Mouse (Mus musculus): ENCODE data around the gene Trim15. TPM values are rescaled to one million over a fixed set of nuclear protein-coding genes. Genes with fewer than 3 reads are reported as not detected.

Gene Trim15
- total and polyA plus RNA-seq, 3 experiments, result 0.07 TPM; not detected in 2

GRCm38 (mm10) chr17:36869955-36870810, 3.2 kb upstream of the Trim15 start:
- TF ChIP-seq MAX (IDR thresholded peaks at IDR 0.05; ENCODE audit: low read length) (peak; percentile 51), EP300 (IDR thresholded peaks at IDR 0.05; ENCODE audit: low read depth in 1 of 2, low read length in 2 of 2) (no peak), NELFE (IDR thresholded peaks at IDR 0.05; ENCODE audit: low read depth, low read length) (0 out of 2 replicates have a peak, but pooled peaks have one; percentile 28), MYC (IDR thresholded peaks at IDR 0.05; ENCODE audit: low read depth, low read length) (no peak), TCF12 (IDR thresholded peaks at IDR 0.05; ENCODE audit: low read depth, low read length) (0 out of 2 replicates have a peak, but pooled peaks have one; percentile 8), MXI1 (IDR thresholded peaks at IDR 0.05; ENCODE audit: low read depth, low read length) (peak; percentile 71)
- Histone ChIP-seq H3K27ac (ENCODE audit: control insufficient read depth, low read depth, low read length) (peak overlapping the region; percentile 89), H3K9ac (ENCODE audit: control insufficient read depth, low read depth, low read length, poor library complexity, severe bottlenecking) (peak overlapping the region; percentile 79), H3K9me3 (replicated peaks; ENCODE audit: insufficient read depth, low read length) (no peaks in the 10 kb centered on the region), H3K4me1 (ENCODE audit: control insufficient read depth in 1 of 2, insufficient read depth in 2 of 2, low read length in 2 of 2) (peaks cover 0 to 4% of the 10 kb centered on the region in 2 experiments; a peak in 2 of 4 replicates), H3K4me3 (ENCODE audit: control insufficient read depth in 1 of 2, insufficient read depth in 1 of 2, low read depth in 2 of 2, low read length in 2 of 2) (peak overlapping the region; percentile 71 to 80), H3K36me3 (ENCODE audit: control insufficient read depth in 1 of 2, insufficient read depth in 2 of 2, low read length in 2 of 2) (peaks cover 0 to 4% of the 10 kb centered on the region in 2 experiments; a peak in 2 of 4 replicates), H3K27me3 (ENCODE audit: control insufficient read depth in 1 of 2, insufficient read depth in 2 of 2, low read length in 2 of 2) (no peaks in the 10 kb centered on the region), H3K79me2 (ENCODE audit: control insufficient read depth, insufficient read depth, low read length, poor library complexity) (peaks cover 7% of the 10 kb centered on the region)
- DNase-seq (ENCODE audit: low read depth, low spot score), result peak; percentile 78

GRCm38 (mm10) chr17:36869284-36869954, 2.4 kb upstream of the Trim15 start, which contains the start of gene Trim10:
Gene Trim10, plus strand, starts transcription at chr17:36869574.
- DNase-seq (ENCODE audit: low read depth, low spot score), result peak; percentile 96
- H3K4me3 ChIP-seq (ENCODE audit: control insufficient read depth in 1 of 2, insufficient read depth in 1 of 2, low read depth in 2 of 2, low read length in 2 of 2), result peak within 1 kb of the TSS; percentile 71 to 80
- TF ChIP-seq ZC3H11A (IDR thresholded peaks at IDR 0.05; ENCODE audit: low read depth, low read length) (no peak), UBTF (IDR thresholded peaks at IDR 0.05; ENCODE audit: borderline replicate concordance, insufficient read depth, low read depth, low read length) (no peak), TAL1 (IDR thresholded peaks at IDR 0.05; ENCODE audit: low read length) (peak; percentile 99), ZNF384 (IDR thresholded peaks at IDR 0.05; ENCODE audit: low read depth, low read length) (peak; percentile 76), RCOR1 (IDR thresholded peaks at IDR 0.05; ENCODE audit: low read depth, low read length) (peak; percentile 78), TBP (IDR thresholded peaks at IDR 0.05; ENCODE audit: low read depth, low read length) (peak; percentile 71), POLR2AphosphoS2 (IDR thresholded peaks at IDR 0.05; ENCODE audit: low read length) (no peak), EP300 (IDR thresholded peaks at IDR 0.05; ENCODE audit: low read depth in 1 of 2, low read length in 2 of 2) (peak; percentile 94 to 98), USF1 (IDR thresholded peaks at IDR 0.05; ENCODE audit: low read depth, low read length) (no peak), ZKSCAN1 (IDR thresholded peaks at IDR 0.05; ENCODE audit: low read depth, low read length) (no peak), ZMIZ1 (IDR thresholded peaks at IDR 0.05; ENCODE audit: low read depth, low read length) (no peak), E2F4 (IDR thresholded peaks at IDR 0.05; ENCODE audit: borderline replicate concordance, low read depth, low read length) (no peak), MXI1 (IDR thresholded peaks at IDR 0.05; ENCODE audit: low read depth, low read length) (peak; percentile 26; the same call in 1 of the 2 replicates), MYB (IDR thresholded peaks at IDR 0.05; ENCODE audit: low read depth, low read length) (no peak), SIN3A (IDR thresholded peaks at IDR 0.05; ENCODE audit: low read length) (peak; percentile 73), MAZ (IDR thresholded peaks at IDR 0.05; ENCODE audit: low read depth, low read length) (no peak), NRF1 (IDR thresholded peaks at IDR 0.05; ENCODE audit: insufficient read depth, low read depth, low read length, poor library complexity, severe bottlenecking) (no peak), HCFC1 (IDR thresholded peaks at IDR 0.05; ENCODE audit: low read depth, low read length) (no peak), MYC (IDR thresholded peaks at IDR 0.05; ENCODE audit: low read depth, low read length) (0 out of 2 replicates have a peak, but pooled peaks have one; percentile 27), CHD1 (IDR thresholded peaks at IDR 0.05; ENCODE audit: low read depth, low read length) (no peak), POLR2A (IDR thresholded peaks at IDR 0.05; ENCODE audit: control insufficient read depth in 1 of 2, insufficient read depth in 1 of 2, low read depth in 1 of 2, low read length in 2 of 2, poor library complexity in 1 of 2) (peak in 1 of 2 experiments; percentile 59; a peak in 1 of 4 replicates), CHD2 (IDR thresholded peaks at IDR 0.05; ENCODE audit: low read length) (no peak), GABPA (IDR thresholded peaks at IDR 0.05; ENCODE audit: low read depth, low read length) (no peak), BHLHE40 (IDR thresholded peaks at IDR 0.05; ENCODE audit: borderline replicate concordance, low read depth, low read length) (no peak), GATA1 (IDR thresholded peaks at IDR 0.05; ENCODE audit: low read depth, low read length) (peak; percentile 98), NELFE (IDR thresholded peaks at IDR 0.05; ENCODE audit: low read depth, low read length) (no peak)

More at GRCm38 (mm10) chr17:36869284-36869954, 2.4 kb upstream of the Trim15 start, which contains the start of gene Trim10:
- Histone ChIP-seq H3K79me2 (ENCODE audit: control insufficient read depth, insufficient read depth, low read length, poor library complexity) (peaks cover 7% of the 10 kb centered on the region), H3K27ac (ENCODE audit: control insufficient read depth, low read depth, low read length) (peak within 1 kb of the TSS; percentile 89), H3K36me3 (ENCODE audit: control insufficient read depth in 1 of 2, insufficient read depth in 2 of 2, low read length in 2 of 2) (peaks cover 0 to 4% of the 10 kb centered on the region in 2 experiments; a peak in 2 of 4 replicates), H3K9me3 (replicated peaks; ENCODE audit: insufficient read depth, low read length) (no peaks in the 10 kb centered on the region), H3K9ac (ENCODE audit: control insufficient read depth, low read depth, low read length, poor library complexity, severe bottlenecking) (peak within 1 kb of the TSS; percentile 79), H3K4me1 (ENCODE audit: control insufficient read depth in 1 of 2, insufficient read depth in 2 of 2, low read length in 2 of 2) (peaks cover 0 to 4% of the 10 kb centered on the region in 2 experiments; a peak in 2 of 4 replicates), H3K27me3 (ENCODE audit: control insufficient read depth in 1 of 2, insufficient read depth in 2 of 2, low read length in 2 of 2) (no peaks in the 10 kb centered on the region)
